Mouse (Mus musculus) spleen, adult 2 months (tissue): ENCODE data around the gene Scamp5.

Experiments used
- CTCF ChIP-seq: fragments of 200-500 bp; IDR thresholded peaks from 2 replicates; pipeline ENCODE4 v1.5.1; 2011; ENCODE audit warnings: mild to moderate bottlenecking, inconsistent platforms; ENCODE audit not compliant: insufficient read depth, insufficient read length, insufficient replicate concordance; ENCODE audit errors: extremely low read depth
- POLR2A ChIP-seq: fragments of 200-500 bp; IDR thresholded peaks from 2 replicates; pipeline ENCODE4 v1.6.1; 2011; ENCODE audit warnings: low read depth, low read length, inconsistent platforms

DNA sequence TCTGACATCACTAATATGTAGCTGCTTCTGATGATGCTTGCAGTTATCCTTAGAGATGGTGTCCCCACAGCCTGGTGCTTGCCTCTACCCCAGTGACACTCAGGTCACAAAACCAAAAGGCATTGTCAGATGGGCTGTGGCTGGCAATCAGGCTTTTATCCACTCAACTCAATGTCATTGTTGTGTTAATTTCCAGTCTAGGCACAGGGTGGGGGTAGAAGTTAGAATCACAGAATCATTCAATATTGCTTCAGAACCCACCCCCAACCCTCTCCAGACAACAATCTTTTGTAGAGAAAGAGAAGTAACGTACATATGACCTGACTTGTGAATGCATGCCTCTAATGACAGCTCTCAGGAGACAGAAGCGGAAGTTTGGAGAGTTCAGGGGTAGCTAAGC lies 42.7 kb upstream of the Scamp5 start:
- TF ChIP-seq POLR2A (no peak), CTCF (no peak)
